Mouse (Mus musculus) limb, embryonic 14.5 days (tissue): ENCODE data around the gene Agtpbp1. TPM values are rescaled to one million over a fixed set of nuclear protein-coding genes. Genes with fewer than 3 reads are reported as not detected.
"Not testable (repeated sequence)": the region's sequence is repeated elsewhere in the genome, so short reads cannot be mapped to it uniquely, and the experiment has no call there.

Source experiments
- ATAC-seq: fragments of 200-750 bp; cut with Nextera tagmentation; 2 replicates; pipeline ENCODE4 v1.8.0; 2017; ENCODE audit warnings: low read depth, moderate number of reproducible peaks, moderate TSS enrichment; ENCODE audit not compliant: low FRiP score
- DNase-seq: peaks from one replicate; pipeline ENCODE4 v3.0.0-alpha.2; 2015; ENCODE audit warnings: low spot score
- H3K27ac ChIP-seq: fragments of 300-500 bp; sonication (generic); replicated peaks from 2 replicates; pipeline ENCODE4 v1.5.1; 2014; ENCODE audit warnings: low read depth, mild to moderate bottlenecking, low read length, moderate library complexity, mixed read lengths
- H3K27me3 ChIP-seq: fragments of 300-500 bp; sonication (generic); 2 replicates; pipeline ENCODE4 v1.6.1; 2014; ENCODE audit warnings: low read length, mixed read lengths; ENCODE audit not compliant: control insufficient read depth, insufficient read depth
- H3K36me3 ChIP-seq: fragments of 300-500 bp; sonication (generic); 2 replicates; pipeline ENCODE4 v1.6.1; 2014; ENCODE audit warnings: mild to moderate bottlenecking, low read length, moderate library complexity, mixed read lengths; ENCODE audit not compliant: control insufficient read depth, insufficient read depth
- H3K4me1 ChIP-seq: fragments of 300-500 bp; sonication (generic); 2 replicates; pipeline ENCODE4 v1.6.1; 2014; ENCODE audit warnings: antibody characterized with exemption, low read length, mixed read lengths; ENCODE audit not compliant: control insufficient read depth, insufficient read depth
- H3K4me2 ChIP-seq: fragments of 300-500 bp; sonication (generic); replicated peaks from 2 replicates; pipeline ENCODE4 v1.6.1; 2014; ENCODE audit warnings: low read depth, mild to moderate bottlenecking, low read length, moderate library complexity; ENCODE audit not compliant: severe bottlenecking
- H3K4me3 ChIP-seq: fragments of 300-500 bp; sonication (generic); replicated peaks from 2 replicates; pipeline ENCODE4 v1.5.1; 2014; ENCODE audit warnings: low read length
- H3K9ac ChIP-seq: fragments of 300-500 bp; sonication (generic); 2 replicates; pipeline ENCODE4 v1.6.1; 2014; ENCODE audit warnings: mild to moderate bottlenecking, low read depth, low read length, moderate library complexity; ENCODE audit not compliant: severe bottlenecking
- H3K9me3 ChIP-seq: fragments of 300-500 bp; sonication (generic); 2 replicates; pipeline ENCODE4 v1.6.1; 2016; ENCODE audit warnings: low read length; ENCODE audit not compliant: control insufficient read depth
- POLR2A ChIP-seq: fragments of 200-500 bp; IDR thresholded peaks from 2 replicates; pipeline ENCODE4 v1.8.0; 2012; ENCODE audit warnings: inconsistent platforms, mild to moderate bottlenecking, moderate library complexity, borderline replicate concordance; ENCODE audit not compliant: insufficient read depth, insufficient read length; ENCODE audit errors: extremely low read depth
- WGBS: fragments of 180-500 bp; shearing (Covaris S2); extraction: QIAGEN DNeasy Blood & Tissue Kit; methylation state at CpG from one replicate; pipeline ENCODE4 v1.1.7; 2014; 5-methylcytosine and 5-hydroxymethylcytosine counted together
- polyA plus RNA-seq, 2 experiments: library from polyadenylated mRNA; depleted of rRNA in 1 of 2; stranded (reverse) in 1 of 2; unstranded in 1 of 2; fragments of >200 nt; fragmentation: Nextera tagmentation in 1 of 2; extraction: Ambion mirVana in 1 of 2; gene quantifications; 2 replicates each; pipeline versions ENCODE4 v1.2.1 to v1.2.3; 2012 to 2014

Agtpbp1 gene
- polyA plus RNA-seq, 2 experiments = 13.9 to 16.5 TPM

DNA sequence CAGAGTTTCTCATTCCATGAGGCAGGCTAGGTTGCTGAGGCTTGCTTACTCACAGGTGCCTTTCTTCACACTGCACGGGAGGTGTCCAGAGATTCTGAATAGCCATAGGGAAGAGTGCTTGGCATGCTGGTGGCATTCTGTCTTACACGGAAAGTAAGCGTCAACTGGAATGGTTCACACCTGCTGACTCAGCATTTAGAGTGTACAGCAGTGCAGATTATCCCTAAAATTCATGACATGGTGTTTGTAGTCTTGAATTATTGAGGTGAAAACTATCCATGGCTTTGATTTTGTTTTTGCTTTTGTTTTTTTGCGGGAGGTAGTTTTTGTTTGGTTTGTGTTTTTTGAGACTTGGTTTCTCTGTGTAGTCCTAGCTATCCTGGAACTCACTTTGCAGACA is 24.9 kb upstream of the Agtpbp1 start:
- no peak overlapping the region for H3K4me2 ChIP-seq
- no peak overlapping the region for H3K9ac ChIP-seq
- no peak for DNase-seq
- no peak for TF ChIP-seq POLR2A
- H3K4me3 ChIP-seq = no peak overlapping the region
- ATAC-seq = no peak
- no peaks in the 10 kb centered on the region for H3K9me3 ChIP-seq
- H3K36me3 ChIP-seq = peaks cover 89% of the 10 kb centered on the region
- H3K4me1 ChIP-seq = no peaks in the 10 kb centered on the region
- 94% methylated on average over 4 of the region's 4 CpGs for WGBS
- H3K27me3 ChIP-seq = no peaks in the 10 kb centered on the region
- no peak overlapping the region for H3K27ac ChIP-seq

DNA sequence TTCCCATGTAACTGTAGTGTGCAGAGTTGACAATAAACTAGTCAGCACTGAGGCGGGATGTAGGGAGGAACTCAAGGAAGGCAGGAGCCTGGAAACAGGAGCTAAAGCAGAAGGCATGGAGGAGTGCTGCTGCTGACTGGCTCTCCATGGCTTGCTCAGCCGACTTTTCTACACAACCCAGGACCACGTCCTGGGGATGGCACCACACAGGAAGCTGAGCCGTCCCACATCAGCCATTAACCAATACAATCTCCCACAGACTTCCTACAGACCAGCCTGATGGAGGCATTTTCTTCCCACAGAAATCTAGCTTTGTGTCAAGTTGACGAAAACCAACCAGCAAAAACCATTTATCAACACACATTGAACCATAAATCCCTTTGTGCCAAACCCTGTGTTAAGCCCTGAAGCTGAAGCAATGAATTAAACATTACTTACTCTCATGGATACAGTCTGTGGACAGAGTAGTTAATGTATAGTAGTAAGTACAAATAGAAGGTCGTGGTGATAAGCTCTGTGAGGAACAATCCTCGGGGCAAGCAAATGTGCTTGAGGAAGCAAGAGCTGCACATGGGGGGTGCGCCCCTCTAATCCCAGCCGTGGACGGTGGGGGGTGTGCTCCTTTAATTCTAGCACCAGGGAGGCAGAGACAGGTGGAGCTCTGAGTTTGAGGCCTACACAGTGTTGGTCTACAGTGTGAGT is 20.3 kb upstream of the Agtpbp1 start:
- Histone ChIP-seq H3K4me3 (no peak overlapping the region), H3K36me3 (peaks cover 89% of the 10 kb centered on the region), H3K4me1 (no peaks in the 10 kb centered on the region), H3K27ac (no peak overlapping the region), H3K4me2 (no peak overlapping the region), H3K9me3 (no peaks in the 10 kb centered on the region), H3K9ac (no peak overlapping the region), H3K27me3 (no peaks in the 10 kb centered on the region)
- TF ChIP-seq POLR2A = no peak
- ATAC-seq (no peak), DNase-seq (no peak)
- WGBS = 84% methylated on average over 10 of the region's 10 CpGs

DNA sequence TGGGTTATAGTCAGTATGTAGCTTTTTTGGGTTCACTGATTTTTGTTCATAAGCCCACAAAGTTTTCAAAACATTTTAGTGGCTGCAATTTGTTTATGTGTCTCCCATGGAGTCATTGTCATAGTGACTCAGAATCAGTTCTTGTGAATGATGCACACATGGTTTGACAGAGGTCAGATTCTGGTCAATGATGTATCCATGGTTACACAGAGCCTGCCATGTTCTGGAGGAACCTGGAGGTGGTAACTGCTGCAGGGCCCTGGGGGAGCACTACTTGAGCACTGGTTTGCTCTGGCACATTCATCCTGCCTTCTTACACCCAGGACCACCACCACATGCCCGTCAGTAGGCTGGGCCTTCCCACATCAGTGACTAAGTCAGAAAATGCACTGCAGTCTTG is 19.5 kb upstream of the Agtpbp1 start:
- ATAC-seq (no peak), DNase-seq (no peak)
- Histone ChIP-seq H3K36me3 (peaks cover 89% of the 10 kb centered on the region), H3K27ac (no peak overlapping the region), H3K4me3 (no peak overlapping the region), H3K4me1 (no peaks in the 10 kb centered on the region), H3K9me3 (no peaks in the 10 kb centered on the region), H3K9ac (no peak overlapping the region), H3K4me2 (no peak overlapping the region), H3K27me3 (no peaks in the 10 kb centered on the region)
- TF ChIP-seq POLR2A = no peak
- WGBS = 100% methylated on average over 1 of the region's 1 CpGs

DNA sequence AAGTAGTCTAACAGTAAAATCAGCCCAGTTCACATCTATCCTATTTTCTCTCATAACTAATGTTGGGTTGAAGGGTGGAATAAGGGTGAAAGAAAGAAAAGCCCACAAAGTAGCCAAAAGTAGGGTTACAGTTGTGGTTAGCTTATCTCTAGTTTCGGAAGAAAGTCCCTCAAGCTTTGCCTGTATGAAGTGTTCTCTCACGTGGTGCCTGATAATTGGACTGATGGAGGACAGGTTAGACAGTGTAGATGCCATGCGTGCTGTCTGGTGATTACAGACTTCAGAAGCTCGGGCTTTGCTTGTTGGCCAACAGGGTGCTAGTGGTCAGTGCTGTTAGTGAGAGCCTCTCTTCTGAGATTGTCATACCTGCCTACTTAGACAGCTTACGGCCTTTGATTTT is 18.1 kb upstream of the Agtpbp1 start:
- Histone ChIP-seq H3K4me3 (no peak overlapping the region), H3K9me3 (no peaks in the 10 kb centered on the region), H3K27ac (no peak overlapping the region), H3K36me3 (peaks cover 84% of the 10 kb centered on the region), H3K4me1 (no peaks in the 10 kb centered on the region), H3K9ac (no peak overlapping the region), H3K27me3 (no peaks in the 10 kb centered on the region), H3K4me2 (no peak overlapping the region)
- DNase-seq (no peak), ATAC-seq (no peak)
- 96% methylated on average over 5 of the region's 5 CpGs for WGBS
- TF ChIP-seq POLR2A = no peak

DNA sequence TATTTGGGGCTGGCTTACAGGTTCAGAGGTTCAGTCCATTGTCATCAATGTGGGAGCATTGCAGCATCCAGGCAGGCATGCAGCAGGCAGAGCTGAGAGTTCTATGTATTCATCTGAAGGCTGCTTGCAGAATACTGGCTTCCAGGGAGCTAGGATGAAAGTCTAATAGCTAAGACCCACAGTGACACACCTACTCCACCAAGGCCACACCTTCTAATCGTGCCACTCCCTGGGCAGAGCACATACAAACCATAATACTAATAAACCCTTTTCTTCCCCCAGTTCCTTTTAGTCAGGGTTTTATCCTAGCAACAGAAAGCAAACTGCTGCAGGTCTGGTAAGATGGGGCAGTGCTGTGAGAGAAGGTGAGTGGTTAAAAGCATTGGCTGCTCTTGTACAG is 7.6 kb upstream of the Agtpbp1 start:
- Histone ChIP-seq H3K9me3 (no peaks in the 10 kb centered on the region), H3K27ac (no peak overlapping the region), H3K27me3 (no peaks in the 10 kb centered on the region), H3K9ac (no peak overlapping the region), H3K4me2 (no peak overlapping the region), H3K36me3 (peaks cover 65% of the 10 kb centered on the region), H3K4me3 (no peak overlapping the region), H3K4me1 (peaks cover under 1% of the 10 kb centered on the region; the same call in 1 of the 2 replicates)
- ATAC-seq (no peak), DNase-seq (no peak)
- no peak for TF ChIP-seq POLR2A
- 100% methylated on average over 1 of the region's 1 CpGs for WGBS

DNA sequence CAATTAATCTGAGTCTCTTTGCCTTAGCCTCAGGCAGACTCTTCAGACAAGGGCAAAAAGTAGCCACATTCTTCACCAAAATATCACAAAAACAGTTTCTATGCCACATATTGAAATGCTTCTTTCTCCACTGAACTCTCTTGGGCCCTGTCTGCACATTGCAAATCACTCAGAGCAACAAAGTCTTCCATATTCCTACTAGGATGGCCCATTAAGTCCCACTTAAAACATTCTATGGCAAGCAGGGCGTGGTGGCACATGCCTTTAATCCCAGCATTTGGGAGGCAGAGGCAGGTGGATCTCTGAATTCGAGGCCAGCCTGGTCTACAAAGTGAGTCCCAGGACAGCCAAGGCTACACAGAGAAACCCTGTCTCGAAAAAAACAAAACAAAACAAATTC is 7.0 kb upstream of the Agtpbp1 start:
- H3K9ac ChIP-seq, DNase-seq, H3K9me3 ChIP-seq, H3K27me3 ChIP-seq, ATAC-seq, H3K4me3 ChIP-seq, H3K4me2 ChIP-seq, H3K4me1 ChIP-seq, H3K27ac ChIP-seq: not testable (repeated sequence)
- H3K36me3 ChIP-seq = peaks cover 65% of the 10 kb centered on the region
- 92% methylated on average over 3 of the region's 3 CpGs for WGBS
